14 mouse cellular contexts compared by ENCODE assay signal in genomic region chr10:118720630-118721029, GRCm38 (mm10).
DNase-seq lines count a peak whose midpoint lies in the region; ATAC-seq and TF ChIP-seq lines count a peak whose summit lies in the region.
"Had no signal": no experiment of that assay in that cellular context is flagged by ENCODE, and none has a peak within 500 bp of the region (broad histone marks: within the 10 kb centered on the region; RNA-seq: fewer than 3 reads in every experiment).

No protein-coding gene starts in this region.

- peak overlapping the region; percentile 28; the same call in 1 of the 2 replicates for H3K27ac ChIP-seq in gastrocnemius, adult 2 months
- H3K27ac ChIP-seq in forebrain, embryonic 16.5 days (ENCODE audit: low read length), result 0 out of 2 replicates have a peak overlapping the region, but pooled peaks have one; percentile 1
- peak overlapping the region; percentile 48; the same call in 1 of the 2 replicates for H3K27ac ChIP-seq in neural tube, embryonic 15.5 days (replicated peaks)
- H3K27ac ChIP-seq: heart, embryonic 13.5 days; limb, embryonic 12.5 days had no signal

- 12% methylated on average over 1 of the region's 1 CpGs for WGBS in forebrain, embryonic 16.5 days
- whole genome bisulfite sequencing in neural tube, embryonic 15.5 days, result 17% methylated on average over 1 of the region's 1 CpGs

- DNase-seq in gastrocnemius, adult 2 months, result no peak
- DNase-seq in gastrocnemius, postnatal 14 days, result no peak
- DNase-seq in retina, postnatal 1 day, result peak; percentile 53
- DNase-seq in retina, embryonic 14.5 days (ENCODE audit: low spot score), result no peak
- DNase-seq in thymus, postnatal 25 days, result no peak
- DNase-seq: cerebellum, adult 9-10 months; gastrocnemius, postnatal 36 days; kidney, adult 8-10 months; liver, postnatal 0 days had no signal

- intact Hi-C loops in gastrocnemius, adult 2 months (cut with DNase I), result no loop called here
- intact Hi-C loops in gastrocnemius, postnatal 14 days (cut with DNase I; ENCODE audit: low total_unique reads), result no loop called here

- peaks cover 18% of the 10 kb centered on the region for H3K4me1 ChIP-seq in forebrain, embryonic 16.5 days (replicated peaks; ENCODE audit: control insufficient read depth, insufficient read depth, low read length)
- H3K4me1 ChIP-seq in neural tube, embryonic 15.5 days, result peaks cover 16% of the 10 kb centered on the region

- ATAC-seq in forebrain, embryonic 16.5 days, result 0 out of 2 replicates have a peak, but pooled peaks have one; percentile 21
- no peak for ATAC-seq in neural tube, embryonic 15.5 days (ENCODE audit: low FRiP score)
- no peak for ATAC-seq in inflammation-experienced regulatory T-cells, adult 6 months
- ATAC-seq: liver, postnatal 0 days had no signal

- H3K4me2 ChIP-seq in forebrain, embryonic 16.5 days (ENCODE audit: low read length), result no peak overlapping the region
- H3K4me2 ChIP-seq in neural tube, embryonic 15.5 days, result no peak overlapping the region
- H3K4me2 ChIP-seq: heart, embryonic 13.5 days; limb, embryonic 12.5 days had no signal

- no peak overlapping the region for H3K9ac ChIP-seq in forebrain, embryonic 16.5 days (replicated peaks; ENCODE audit: low read depth, low read length)
- H3K9ac ChIP-seq in neural tube, embryonic 15.5 days (replicated peaks), result no peak overlapping the region
- H3K9ac ChIP-seq: heart, embryonic 13.5 days; limb, embryonic 12.5 days; liver, postnatal 0 days had no signal

- no peaks in the 10 kb centered on the region for H3K36me3 ChIP-seq in forebrain, embryonic 16.5 days (ENCODE audit: control insufficient read depth, insufficient read depth)
- no peaks in the 10 kb centered on the region for H3K36me3 ChIP-seq in neural tube, embryonic 15.5 days
- H3K36me3 ChIP-seq: heart, embryonic 13.5 days; limb, embryonic 12.5 days had no signal

- no peak overlapping the region for H3K4me3 ChIP-seq in gastrocnemius, adult 2 months
- H3K4me3 ChIP-seq in forebrain, embryonic 16.5 days (replicated peaks; ENCODE audit: low read length), result no peak overlapping the region
- H3K4me3 ChIP-seq in neural tube, embryonic 15.5 days (replicated peaks), result no peak overlapping the region
- H3K4me3 ChIP-seq: heart, embryonic 13.5 days; limb, embryonic 12.5 days had no signal

- H3K27me3 ChIP-seq in forebrain, embryonic 16.5 days (replicated peaks; ENCODE audit: control insufficient read depth, insufficient read depth, low read length), result no peaks in the 10 kb centered on the region
- H3K27me3 ChIP-seq in neural tube, embryonic 15.5 days (replicated peaks), result no peaks in the 10 kb centered on the region
- H3K27me3 ChIP-seq: heart, embryonic 13.5 days; limb, embryonic 12.5 days had no signal

- TF ChIP-seq CTCF in gastrocnemius, adult 2 months (IDR thresholded peaks at IDR 0.05), result no peak

- no peaks in the 10 kb centered on the region for H3K9me3 ChIP-seq in forebrain, embryonic 16.5 days (ENCODE audit: control insufficient read depth, low read length)
- H3K9me3 ChIP-seq in neural tube, embryonic 15.5 days (replicated peaks), result no peaks in the 10 kb centered on the region
- H3K9me3 ChIP-seq: heart, embryonic 13.5 days; limb, embryonic 12.5 days had no signal
